Comparison of ENCODE assay signal across 18 mouse cellular contexts in genomic region chrX:102311119-102311518, GRCm38 (mm10). TPM values are rescaled to one million over a fixed set of nuclear protein-coding genes. Genes with fewer than 3 reads are reported as not detected.
"Had no signal": no experiment of that assay in that cellular context is flagged by ENCODE, and none has a peak within 500 bp of the region (broad histone marks: within the 10 kb centered on the region; RNA-seq: fewer than 3 reads in every experiment).

No protein-coding gene starts in this region.

- H3K4me1 ChIP-seq: lung, embryonic 15.5 days; midbrain, embryonic 13.5 days; midbrain, embryonic 15.5 days; neural tube, embryonic 12.5 days; stomach, embryonic 15.5 days had no signal

- H3K9me3 ChIP-seq: lung, embryonic 15.5 days; megakaryocyte, embryonic 14.5 days; midbrain, embryonic 13.5 days; midbrain, embryonic 15.5 days; neural tube, embryonic 12.5 days; stomach, embryonic 15.5 days had no signal

- H3K27ac ChIP-seq: lung, embryonic 15.5 days; macrophage; midbrain, embryonic 13.5 days; midbrain, embryonic 15.5 days; neural tube, embryonic 12.5 days; stomach, embryonic 15.5 days; stomach, postnatal 0 days had no signal

- ATAC-seq: lung, postnatal 0 days; midbrain, embryonic 13.5 days; midbrain, embryonic 15.5 days had no signal

- H3K4me2 ChIP-seq: lung, embryonic 15.5 days; midbrain, embryonic 11.5 days; midbrain, embryonic 13.5 days; midbrain, embryonic 15.5 days; neural tube, embryonic 12.5 days; stomach, embryonic 15.5 days had no signal

- DNase-seq: lung, adult 2 months; lung, postnatal 14 days; lung, postnatal 36 days; right cerebral cortex, postnatal 14 days; thymus, adult 2 months; thymus, postnatal 14 days; thymus, postnatal 36 days had no signal

- H3K36me3 ChIP-seq: lung, embryonic 15.5 days; midbrain, embryonic 13.5 days; midbrain, embryonic 15.5 days; neural tube, embryonic 12.5 days; stomach, embryonic 15.5 days had no signal

- H3K9ac ChIP-seq: lung, embryonic 15.5 days; midbrain, embryonic 13.5 days; midbrain, embryonic 15.5 days; neural tube, embryonic 12.5 days; stomach, embryonic 15.5 days had no signal

- H3K4me3 ChIP-seq: lung, embryonic 15.5 days; megakaryocyte, embryonic 14.5 days; midbrain, embryonic 13.5 days; midbrain, embryonic 15.5 days; neural tube, embryonic 12.5 days; stomach, embryonic 15.5 days had no signal

- H3K27me3 ChIP-seq: lung, embryonic 15.5 days; neural tube, embryonic 12.5 days had no signal

RNA-seq across cellular contexts. Expression of gene Cited1, which starts 59.1 kb away (rescaled TPM):
- polyA plus RNA-seq: liver, adult 2 months; macrophage had no signal
